Comparison of ENCODE assay signal across 8 mouse cellular contexts in the genomic region with DNA sequence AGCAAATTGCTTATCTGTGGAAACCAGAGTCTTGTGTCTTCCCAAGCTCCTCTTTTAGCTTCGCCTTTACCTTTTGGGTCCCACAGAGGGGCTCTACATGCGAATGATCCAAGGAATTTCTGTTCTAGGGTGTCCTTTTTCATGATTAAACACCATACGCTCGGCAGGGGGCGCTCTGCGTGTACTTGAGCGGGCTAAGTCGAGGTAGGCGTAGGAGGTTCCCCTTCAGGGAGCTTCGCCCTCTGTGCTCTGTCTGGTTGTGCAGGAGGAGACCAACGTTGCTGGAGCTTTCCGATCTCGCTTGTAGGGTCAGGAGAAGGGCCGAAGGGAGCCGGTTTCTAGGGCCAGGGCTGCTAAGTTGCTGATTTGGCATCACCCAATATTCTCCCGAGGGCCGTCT.
DNase-seq lines count a peak whose midpoint lies in the region.

No protein-coding gene starts in this region.

- intact Hi-C loops in left cerebral cortex, postnatal 4 days (cut with DNase I) = loop anchor here (10.0 kb wide), 1 partner anchor 436 kb away; no protein-coding TSS in a partner anchor

- DNase-seq in 416B (ENCODE audit: low read depth) = peak; percentile 57
- peak; percentile 14 for DNase-seq in adrenal gland, adult 8-10 months
- DNase-seq in embryo, embryonic 11 days = peak; percentile 93
- peak; percentile 48 to 69 for DNase-seq in gastrocnemius, postnatal 4 days (ENCODE audit: low spot score in 2 of 2)
- peak; percentile 33 to 66 for DNase-seq in kidney, adult 8-10 months
- DNase-seq in left cerebral cortex, postnatal 4 days = peak; percentile 81
- DNase-seq in ovary, postnatal 14 days (ENCODE audit: low spot score) = peak; percentile 49
- DNase-seq in thymus, postnatal 4 days = peak; percentile 62

Comparison
In these comparisons a context has a peak if more than half of its experiments do, and no peak if none do; other contexts are left out.
1. Peak in every context shown above with its lines: DNase-seq.
2. DNase-seq: peak in every context shown above with its lines; median percentile 93 in embryo, embryonic 11 days; 81 in left cerebral cortex, postnatal 4 days; 62 in thymus, postnatal 4 days; 58 in gastrocnemius, postnatal 4 days; 57 in 416B; 50 in kidney, adult 8-10 months; 49 in ovary, postnatal 14 days; 14 in adrenal gland, adult 8-10 months.